Mouse (Mus musculus) cerebellum, adult 11 months (tissue): ENCODE results near the gene Wfdc8.
"Not testable (repeated sequence)": the region's sequence is repeated elsewhere in the genome, so short reads cannot be mapped to it uniquely, and the experiment has no call there.

Source experiments
- DNase-seq: peaks from one replicate; pipeline ENCODE4 v3.0.0; 2022

The Wfdc8 gene

DNA sequence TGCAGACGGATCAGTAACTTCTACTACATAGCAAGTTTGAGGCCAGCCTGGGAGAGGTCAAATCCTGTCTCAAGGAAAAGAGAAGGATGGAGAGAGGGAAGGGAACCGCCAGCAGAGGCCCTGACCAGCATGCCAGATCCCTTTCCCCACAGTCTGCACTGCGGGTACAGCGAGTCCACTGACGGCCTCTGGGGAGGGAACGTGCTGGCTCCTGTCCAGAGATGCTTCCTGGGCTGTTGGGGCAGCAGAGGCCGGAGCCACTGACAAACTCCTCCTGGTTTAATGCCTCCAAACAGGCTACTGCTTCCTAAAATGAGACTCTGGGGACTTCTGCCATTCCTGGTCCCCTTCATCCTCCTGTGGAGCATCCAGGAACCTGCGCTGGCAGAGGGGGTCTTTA is at the start of gene Wfdc8, which contains the start of gene Wfdc6b:
Gene Wfdc8 (minus strand): TSS at position 156 of the 400 bp plus-strand sequence.
Gene Wfdc6b (plus strand): TSS at position 52 of the 400 bp plus-strand sequence.
- not testable (repeated sequence) for DNase-seq

DNA sequence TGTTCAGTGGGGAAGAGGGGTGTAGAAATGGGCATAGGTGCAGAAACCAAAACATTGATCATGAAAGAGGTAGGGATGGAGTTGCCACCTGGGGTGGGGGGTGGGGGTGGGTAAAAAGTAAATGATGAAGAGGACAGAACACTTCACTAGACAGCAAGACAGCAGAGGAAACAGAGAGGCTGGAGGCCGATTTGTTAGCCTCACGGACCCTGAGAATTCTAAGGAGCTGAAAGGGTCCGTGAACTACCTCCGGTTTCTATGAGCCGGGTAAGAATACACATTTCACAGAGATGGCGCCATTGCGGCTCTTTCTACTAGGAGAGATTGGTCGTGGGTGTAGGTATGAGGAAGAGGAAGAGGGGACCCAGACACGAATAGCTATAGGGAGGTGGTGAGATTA is 43.1 kb upstream of the Wfdc8 start, which contains the start of gene Wfdc9:
Gene Wfdc9 (minus strand): TSS at position 101 of the 400 bp plus-strand sequence.
- no peak for DNase-seq

DNA sequence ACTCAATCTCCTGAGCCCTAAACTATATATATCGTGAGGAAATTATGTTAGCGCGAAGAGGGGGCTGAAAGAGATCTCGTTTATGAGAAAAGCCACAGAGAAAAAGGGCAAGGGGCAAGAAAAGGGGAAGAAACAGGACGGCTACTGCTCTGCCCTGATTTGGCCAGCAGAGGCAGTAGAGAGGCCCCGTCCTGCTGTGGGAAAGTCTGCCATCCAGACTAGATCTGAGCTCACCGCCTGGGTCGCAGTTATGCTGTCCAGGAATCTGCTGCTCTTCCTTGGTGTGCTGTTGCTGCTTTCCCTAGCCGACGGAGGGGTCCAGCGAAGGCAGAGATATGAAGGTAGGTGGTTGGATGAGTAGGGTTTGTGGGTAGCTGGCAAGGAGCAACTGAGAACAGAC is 42.4 kb upstream of the Wfdc8 start, which contains the start of gene Wfdc10:
Gene Wfdc10 (plus strand): TSS at position 189 of the 400 bp plus-strand sequence.
- peak; percentile 12 for DNase-seq

DNA sequence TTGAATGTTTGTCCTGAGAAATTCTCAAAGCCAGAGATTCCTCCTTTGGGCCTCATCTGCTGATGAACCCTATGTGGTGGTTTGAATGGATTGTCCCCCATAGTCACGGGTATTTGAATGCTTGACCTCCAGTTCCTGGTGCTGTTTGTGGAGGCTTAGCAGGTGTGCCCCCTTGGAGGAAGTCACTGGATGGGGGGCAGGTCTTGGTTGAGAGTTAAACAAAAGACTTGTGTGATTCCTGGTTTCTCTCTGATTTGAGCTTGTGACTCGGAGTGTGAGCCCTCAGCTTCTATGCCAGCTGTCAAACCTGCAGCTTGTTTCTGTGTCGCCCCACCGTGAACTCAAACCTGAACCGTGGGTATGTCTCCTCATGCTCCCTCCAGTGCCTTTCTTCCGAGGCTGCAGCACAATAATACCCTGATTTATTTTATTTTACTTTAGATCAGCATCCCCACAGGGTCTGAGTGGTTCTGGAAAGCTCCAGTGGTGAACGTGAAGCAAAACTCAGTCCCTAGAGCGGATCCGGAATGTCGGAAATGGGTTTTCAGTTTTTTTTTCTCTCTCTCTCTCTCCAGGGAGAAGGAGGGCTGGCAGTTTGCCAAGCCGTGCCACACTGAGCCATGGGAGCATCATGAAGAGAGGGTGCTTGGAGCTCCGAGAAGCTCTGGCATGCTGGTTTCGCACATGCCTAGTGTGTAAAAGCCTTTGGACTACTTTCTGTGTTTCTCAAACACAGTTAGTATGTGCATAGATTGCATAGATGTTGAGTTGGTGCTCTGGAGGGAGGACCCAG is 28.7 kb upstream of the Wfdc8 start:
- DNase-seq: no peak

DNA sequence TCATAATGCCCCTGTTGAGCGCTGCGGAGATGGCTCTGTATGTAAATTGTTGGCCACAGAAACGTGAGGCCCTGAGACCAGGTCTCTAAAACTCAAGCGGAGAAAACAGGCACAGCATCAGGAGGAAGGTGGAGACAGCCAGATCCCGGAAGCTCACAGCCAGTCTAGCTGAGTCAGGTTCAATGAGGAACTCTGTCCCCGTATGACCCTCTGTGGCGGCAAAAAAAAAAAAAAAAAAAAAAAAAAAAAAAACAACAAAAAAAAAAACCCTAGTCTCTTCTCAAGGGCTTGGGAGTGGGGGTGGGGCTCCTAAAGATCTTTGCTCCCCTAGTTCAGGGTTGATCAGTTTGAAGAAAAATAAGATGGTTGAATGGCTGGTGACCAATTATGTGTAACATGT is 27.7 kb upstream of the Wfdc8 start:
- DNase-seq: no peak

DNA sequence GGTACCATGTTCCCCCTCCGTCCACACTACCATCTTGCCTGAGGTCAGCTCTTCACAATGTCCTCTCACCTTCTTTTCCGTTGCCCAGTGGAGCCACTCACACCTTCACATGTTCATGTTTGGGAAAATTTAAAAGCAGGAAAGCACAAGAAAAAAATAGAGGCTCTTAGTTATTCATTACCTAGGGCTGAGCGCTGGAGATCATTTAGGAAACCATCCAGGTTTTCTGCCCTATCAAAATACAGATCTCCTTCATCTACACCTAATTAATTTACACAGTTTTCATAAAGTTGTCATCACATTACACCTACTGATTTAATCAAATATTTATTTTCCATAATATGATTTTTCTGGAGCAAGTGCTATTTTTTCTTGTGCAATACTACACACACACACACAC is 25.3 kb upstream of the Wfdc8 start, which contains the start of gene Wfdc16:
Gene Wfdc16 (minus strand): TSS at position 101 of the 400 bp plus-strand sequence.
- no peak for DNase-seq

DNA sequence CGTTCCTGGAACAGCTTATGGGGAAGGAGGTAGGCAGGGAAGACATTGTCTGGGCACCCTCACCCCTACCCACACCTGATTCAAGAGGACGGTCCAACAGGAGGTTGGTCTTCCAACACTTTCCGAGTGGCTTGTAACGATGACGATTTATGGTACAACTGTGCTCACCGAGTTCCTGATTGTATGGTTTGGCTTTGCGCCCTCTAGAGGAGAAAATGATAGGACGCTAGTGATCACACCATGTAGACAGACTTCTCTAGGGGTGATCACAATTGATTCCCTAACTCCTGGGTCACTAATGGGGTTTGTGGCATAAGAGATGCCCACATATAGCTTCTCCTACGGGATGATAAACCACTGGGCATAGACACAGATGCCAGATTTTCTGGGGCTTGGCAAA is 21.8 kb upstream of the Wfdc8 start:
- no peak for DNase-seq

DNA sequence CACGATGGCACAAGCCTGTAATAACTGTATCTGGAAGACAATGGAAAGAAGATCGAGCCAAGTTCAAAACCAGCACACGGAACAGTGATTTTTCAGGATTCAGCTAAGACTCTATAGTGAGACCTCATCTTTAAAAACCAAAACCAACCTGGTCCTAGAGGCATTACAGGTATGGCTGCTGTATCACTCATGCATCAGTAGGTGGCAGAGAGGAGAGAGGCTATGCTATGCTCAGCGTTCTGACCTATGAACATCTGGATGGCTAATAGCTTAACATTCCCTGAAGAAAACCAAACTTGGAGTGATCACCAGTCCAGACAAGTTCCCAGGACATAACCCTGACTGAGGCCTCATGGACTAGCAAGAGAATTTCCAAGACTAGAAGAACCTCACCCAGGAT is 8.3 kb upstream of the Wfdc8 start:
- no peak for DNase-seq

DNA sequence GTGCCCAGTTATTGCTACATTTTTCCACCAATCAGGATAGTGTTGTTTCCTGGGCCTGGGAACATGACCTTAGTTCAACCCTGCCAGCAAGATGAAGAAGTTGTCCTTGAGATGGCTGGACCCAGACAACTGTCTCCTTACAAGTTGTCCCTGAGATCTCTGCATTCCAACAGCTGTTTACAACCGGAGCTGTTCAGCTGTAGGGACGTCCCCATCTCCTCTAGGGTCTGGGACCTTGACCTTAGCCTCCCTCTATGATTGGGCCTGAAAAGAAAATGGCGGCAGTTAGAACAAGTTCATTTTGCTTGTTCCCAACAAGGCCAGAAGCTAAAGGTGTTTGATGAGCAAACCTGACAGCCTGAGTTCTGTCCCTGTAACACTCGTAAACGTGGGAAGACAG is 5.6 kb upstream of the Wfdc8 start:
- no peak for DNase-seq

DNA sequence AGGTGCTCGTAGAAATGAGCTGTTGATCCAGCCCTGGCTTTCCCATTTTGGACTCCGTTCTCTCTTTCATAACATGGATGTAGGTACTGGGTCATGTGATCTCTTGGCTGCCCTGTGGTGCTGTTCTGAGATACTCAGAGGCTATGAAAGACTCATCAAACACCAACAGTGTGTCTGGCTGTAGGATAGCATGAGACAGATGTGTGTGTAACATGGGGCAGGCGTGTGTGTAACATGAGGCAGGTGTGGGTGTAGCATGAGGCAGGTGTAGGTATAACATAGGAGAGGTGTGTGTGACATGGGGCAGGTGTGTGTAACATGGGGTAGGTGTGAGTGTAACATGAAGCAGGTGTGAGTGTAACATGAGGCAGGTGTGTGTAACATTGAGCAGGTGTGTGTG is 2.0 kb upstream of the Wfdc8 start:
- no peak for DNase-seq

DNA sequence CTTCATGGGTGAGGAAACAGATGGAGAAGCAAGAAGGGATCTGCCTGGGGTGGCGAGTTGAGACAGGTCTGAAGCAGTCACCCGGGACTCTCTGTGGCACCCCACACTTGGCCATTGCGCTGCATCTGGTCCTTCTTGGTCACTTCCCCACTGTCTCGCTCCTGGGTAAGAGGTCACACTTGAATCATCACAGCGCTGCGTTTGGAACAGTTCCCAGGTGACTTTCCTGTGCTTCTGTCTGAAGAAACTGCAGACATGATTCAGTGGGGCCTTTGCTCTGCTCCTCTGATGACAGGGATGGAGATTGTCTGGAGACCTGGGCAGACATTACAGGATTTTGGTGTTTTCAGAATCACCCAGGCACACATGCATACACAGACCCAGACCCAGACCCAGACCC is 4.6 kb downstream of the Wfdc8 start:
- no peak for DNase-seq

DNA sequence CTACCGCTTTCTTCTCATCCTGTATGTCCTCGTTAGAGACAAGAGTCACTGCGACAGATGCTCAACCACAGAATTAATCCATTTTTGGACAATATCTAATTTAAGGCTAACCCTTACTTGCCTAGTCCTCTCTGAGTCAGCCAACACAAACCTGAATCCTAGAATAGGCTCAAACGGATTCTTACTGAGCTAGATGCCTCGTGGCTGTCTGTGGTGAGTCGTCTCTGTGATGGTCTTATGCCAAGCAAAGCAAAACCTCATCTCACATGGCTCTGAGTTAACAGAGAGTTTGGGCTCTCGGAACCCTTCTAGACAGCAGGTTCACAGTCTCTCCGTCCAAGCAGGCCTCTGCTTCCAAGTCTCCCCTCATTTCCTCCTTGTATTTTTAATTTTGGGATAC is 9.0 kb downstream of the Wfdc8 start:
- no peak for DNase-seq

DNA sequence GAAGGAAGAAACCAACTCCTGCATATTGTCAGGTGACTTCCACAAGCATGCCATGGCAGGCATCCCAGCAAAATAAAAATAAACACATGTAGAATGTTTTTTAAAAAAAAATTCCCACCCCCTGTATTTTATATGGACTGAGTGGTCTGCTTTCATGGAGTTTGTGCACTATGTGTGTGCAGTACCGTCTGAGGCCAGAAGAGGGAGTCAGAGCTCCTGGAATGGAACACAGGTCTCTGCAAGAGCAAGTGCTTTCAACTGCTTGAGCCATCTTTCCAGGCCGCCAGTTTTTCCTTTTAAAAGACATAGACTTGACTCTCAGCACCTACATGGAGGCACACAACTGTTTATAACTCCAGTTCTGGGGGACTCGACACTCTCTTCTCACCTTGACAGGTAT is 9.9 kb downstream of the Wfdc8 start:
- DNase-seq: no peak

DNA sequence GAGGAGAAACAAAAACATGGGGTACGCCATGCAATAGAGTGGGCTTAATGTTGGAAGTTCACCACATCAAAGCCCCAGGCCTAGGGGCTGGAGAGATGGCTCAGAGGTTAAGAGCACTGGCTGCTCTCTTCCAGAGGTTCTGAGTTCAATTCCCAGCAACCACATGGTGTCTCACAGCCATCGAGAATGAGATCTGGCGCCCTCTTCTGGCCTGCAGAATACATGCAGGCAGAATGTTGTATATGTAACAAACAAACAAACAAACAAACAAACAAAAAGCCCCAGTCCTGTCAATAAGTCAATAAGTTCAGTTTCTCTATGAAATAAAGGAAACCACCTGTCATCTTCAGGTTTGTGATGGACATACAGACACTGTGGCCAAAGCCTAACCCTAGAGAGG is 13.2 kb downstream of the Wfdc8 start:
- DNase-seq: no peak

DNA sequence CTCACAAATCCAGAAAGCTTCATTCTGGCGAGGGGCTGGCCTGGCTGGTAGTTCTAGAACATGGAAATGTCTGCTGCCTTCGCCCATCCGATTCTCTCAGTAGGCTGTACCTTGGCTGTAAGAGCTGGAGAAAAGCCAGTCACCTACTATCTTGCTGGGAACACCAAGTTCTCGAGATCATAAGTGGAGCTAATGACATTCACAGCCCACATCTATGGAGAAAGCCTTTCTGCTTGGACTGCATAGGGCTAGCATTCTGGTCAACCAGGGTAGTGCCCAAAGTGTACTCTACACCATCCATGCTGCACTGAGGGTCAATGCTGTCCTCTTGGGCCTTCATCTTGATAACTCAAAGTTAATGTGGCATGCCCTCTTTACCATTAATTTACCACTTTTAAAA is 19.9 kb downstream of the Wfdc8 start, which contains the start of gene Eppin:
Gene Eppin (minus strand): TSS at position 101 of the 400 bp plus-strand sequence.
- no peak for DNase-seq

DNA sequence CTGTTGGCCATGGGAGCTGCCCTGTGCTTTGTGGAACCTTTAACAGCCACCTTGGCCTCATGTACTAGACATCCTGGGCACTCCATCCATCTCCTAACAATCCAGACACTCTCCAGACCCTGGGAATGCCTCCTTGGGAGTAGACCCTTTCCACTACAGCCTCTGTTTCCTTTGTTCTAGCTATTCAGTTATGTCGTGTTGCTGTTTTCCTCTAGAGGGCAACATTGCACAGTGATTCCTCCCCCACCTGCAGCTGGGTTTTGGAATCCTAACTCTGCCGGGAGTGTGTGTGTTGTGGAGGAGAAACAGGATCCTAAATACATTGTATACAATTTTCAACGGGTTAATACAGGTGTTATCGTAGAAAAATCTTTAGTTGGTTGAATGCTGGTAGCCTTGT is 21.4 kb downstream of the Wfdc8 start:
- no peak for DNase-seq

DNA sequence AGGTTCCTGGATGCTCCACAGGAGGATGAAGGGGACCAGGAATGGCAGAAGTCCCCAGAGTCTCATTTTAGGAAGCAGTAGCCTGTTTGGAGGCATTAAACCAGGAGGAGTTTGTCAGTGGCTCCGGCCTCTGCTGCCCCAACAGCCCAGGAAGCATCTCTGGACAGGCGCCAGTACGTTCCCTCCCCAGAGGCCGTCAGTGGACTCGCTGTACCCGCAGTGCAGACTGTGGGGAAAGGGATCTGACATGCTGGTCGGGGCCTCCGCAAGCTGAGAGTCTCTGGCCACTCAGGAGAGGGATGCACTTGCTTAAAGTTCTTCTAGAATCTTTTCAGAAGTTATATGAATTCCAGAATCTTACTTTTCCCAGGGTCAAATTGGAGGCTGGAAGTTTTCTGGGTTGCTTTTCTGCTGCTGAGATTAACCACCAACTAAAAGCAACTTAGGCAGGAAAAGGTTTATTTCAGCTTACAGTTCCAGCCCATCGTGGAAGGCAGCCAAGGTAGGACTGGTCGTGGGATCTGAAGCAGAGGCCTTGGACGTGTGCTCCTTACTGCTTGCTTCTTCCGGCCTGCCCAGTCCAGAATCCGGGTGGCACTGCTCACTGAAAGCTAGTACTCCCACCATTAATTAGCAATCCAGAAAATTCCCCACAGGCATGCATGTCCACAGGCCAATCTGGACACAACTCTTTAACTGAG is 28.3 kb downstream of the Wfdc8 start, which contains the start of gene Wfdc6a:
Gene Wfdc6a (minus strand): TSS at position 423 of the 701 bp plus-strand sequence.
- DNase-seq: not testable (repeated sequence)

DNA sequence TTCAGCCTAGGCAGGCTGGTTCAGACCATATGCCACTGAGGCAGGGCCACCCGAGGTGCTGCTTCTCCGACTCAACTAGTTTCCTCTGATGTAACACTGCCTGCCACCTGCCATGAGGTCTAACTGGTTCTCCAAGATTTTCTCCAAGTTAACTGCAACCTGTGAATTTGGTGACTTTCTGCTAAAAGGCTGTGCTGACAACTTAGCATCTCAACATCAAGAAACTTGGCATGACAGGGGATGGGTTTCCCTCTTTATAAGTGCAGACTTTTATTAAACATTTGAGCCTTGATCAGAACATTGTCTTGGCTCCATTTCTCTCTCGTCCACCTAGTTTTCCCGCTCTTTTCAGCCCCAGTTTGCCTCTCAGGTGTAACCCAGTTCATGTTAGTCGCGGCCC is 40.1 kb downstream of the Wfdc8 start, which contains the start of gene Spint3:
Gene Spint3 (minus strand): TSS at position 101 of the 400 bp plus-strand sequence.
- not testable (repeated sequence) for DNase-seq

DNA sequence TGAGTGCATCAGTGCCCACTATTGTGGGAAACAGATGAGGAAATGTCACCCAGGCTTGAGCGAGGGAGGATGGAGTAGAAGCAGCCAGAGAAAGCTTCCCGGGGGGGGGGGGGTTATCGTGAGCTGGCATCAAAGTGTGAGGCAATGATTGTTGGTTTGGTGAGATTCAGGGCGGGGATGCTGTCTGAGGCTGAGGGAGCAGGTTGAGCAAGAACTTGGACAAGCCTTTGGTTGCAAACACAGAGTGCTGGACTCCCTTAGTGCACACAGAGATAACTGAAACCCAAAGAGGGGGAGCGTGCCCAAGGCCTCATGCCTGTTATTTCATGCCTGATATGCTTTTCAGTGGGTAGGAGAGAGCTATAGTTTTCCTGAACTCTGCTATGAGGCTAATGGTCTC is 46.0 kb downstream of the Wfdc8 start:
- DNase-seq: no peak

DNA sequence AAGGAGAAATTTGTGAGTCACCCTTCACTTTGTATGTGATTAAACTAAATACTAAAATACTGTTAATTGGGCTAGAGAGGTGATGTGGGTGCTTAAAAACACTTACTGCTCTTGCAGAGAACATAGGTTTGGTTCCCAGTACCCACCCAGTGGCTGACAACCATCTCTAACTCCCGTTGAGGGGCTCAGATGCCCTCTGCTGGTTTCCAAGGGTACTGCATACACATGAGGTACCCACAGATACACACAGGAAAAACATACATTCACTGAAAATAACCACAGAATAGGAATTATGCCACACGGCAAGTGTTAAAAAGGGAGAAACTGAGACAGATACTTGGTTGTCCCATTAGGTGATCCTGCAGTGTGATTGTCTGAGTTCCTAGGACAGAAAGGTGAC is 46.4 kb downstream of the Wfdc8 start:
- DNase-seq: no peak

DNA sequence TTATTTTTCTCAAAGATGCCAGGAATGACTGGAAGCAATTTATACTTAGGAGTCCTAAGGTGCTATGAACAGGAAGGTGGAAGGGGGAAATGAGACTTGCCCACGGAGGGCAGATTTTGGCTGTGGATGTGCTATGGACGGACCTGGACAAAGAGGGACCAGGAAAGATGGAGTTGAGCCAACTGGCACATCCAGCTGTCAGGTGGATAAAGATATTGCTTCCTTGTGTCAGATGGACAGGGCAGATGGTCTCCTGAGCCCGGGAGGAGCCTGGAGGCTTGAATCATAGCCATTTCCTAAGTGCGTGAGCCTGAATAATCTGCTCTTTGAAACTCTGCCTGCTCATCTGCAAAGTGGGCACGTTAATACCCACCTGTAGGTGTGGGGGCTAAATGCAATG is 49.1 kb downstream of the Wfdc8 start:
- no peak for DNase-seq

DNA sequence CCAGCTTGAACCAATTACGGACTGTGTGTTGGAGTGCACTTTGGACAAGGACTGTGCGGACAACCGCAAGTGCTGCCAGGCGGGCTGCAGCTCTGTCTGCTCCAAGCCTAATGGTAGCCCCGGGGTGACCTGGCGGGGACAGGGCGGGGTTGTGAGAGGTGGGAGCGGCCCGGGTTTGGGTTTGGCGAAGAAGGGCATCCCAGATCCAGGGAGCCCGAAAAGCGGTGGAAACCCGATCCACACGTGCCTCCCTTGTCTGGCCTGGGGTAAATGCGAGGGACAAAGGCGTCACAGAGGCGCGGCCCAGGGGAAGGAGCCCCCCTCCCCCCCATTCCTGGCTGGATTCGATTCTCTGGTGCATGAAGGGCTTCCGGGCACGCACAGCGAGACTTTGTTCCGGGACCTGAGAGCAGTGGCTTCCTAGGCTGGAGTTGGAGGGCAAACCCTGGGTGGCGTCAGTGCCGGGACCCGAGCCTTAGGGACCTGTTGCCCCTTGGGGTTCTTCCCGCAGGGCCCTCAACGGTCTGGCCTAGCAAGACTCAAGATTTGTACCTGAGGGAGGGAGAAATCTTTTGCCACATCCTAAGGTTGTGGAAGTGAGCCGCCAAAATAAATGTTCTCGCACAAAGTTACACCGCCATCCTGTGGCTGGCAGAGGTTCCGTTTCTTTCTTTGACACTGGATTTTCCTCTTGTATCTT is 49.9 kb downstream of the Wfdc8 start:
- DNase-seq: no peak
